Mouse (Mus musculus) limb, embryonic 14.5 days (tissue): ENCODE data around the gene Cxcr4. TPM values are rescaled to one million over a fixed set of nuclear protein-coding genes. Genes with fewer than 3 reads are reported as not detected.
A peak's percentile ranks its signal among the peaks of the same experiment; 100 is the strongest.

Source experiments
- ATAC-seq: fragments of 200-750 bp; cut with Nextera tagmentation; 2 replicates; pipeline ENCODE4 v1.8.0; 2017; ENCODE audit warnings: low read depth, moderate number of reproducible peaks, moderate TSS enrichment; ENCODE audit not compliant: low FRiP score
- DNase-seq: peaks from one replicate; pipeline ENCODE4 v3.0.0-alpha.2; 2015; ENCODE audit warnings: low spot score
- H3K27ac ChIP-seq: fragments of 300-500 bp; sonication (generic); replicated peaks from 2 replicates; pipeline ENCODE4 v1.5.1; 2014; ENCODE audit warnings: low read depth, mild to moderate bottlenecking, low read length, moderate library complexity, mixed read lengths
- H3K27me3 ChIP-seq: fragments of 300-500 bp; sonication (generic); 2 replicates; pipeline ENCODE4 v1.6.1; 2014; ENCODE audit warnings: low read length, mixed read lengths; ENCODE audit not compliant: control insufficient read depth, insufficient read depth
- H3K36me3 ChIP-seq: fragments of 300-500 bp; sonication (generic); 2 replicates; pipeline ENCODE4 v1.6.1; 2014; ENCODE audit warnings: mild to moderate bottlenecking, low read length, moderate library complexity, mixed read lengths; ENCODE audit not compliant: control insufficient read depth, insufficient read depth
- H3K4me1 ChIP-seq: fragments of 300-500 bp; sonication (generic); 2 replicates; pipeline ENCODE4 v1.6.1; 2014; ENCODE audit warnings: antibody characterized with exemption, low read length, mixed read lengths; ENCODE audit not compliant: control insufficient read depth, insufficient read depth
- H3K4me2 ChIP-seq: fragments of 300-500 bp; sonication (generic); replicated peaks from 2 replicates; pipeline ENCODE4 v1.6.1; 2014; ENCODE audit warnings: low read depth, mild to moderate bottlenecking, low read length, moderate library complexity; ENCODE audit not compliant: severe bottlenecking
- H3K4me3 ChIP-seq: fragments of 300-500 bp; sonication (generic); replicated peaks from 2 replicates; pipeline ENCODE4 v1.5.1; 2014; ENCODE audit warnings: low read length
- H3K9ac ChIP-seq: fragments of 300-500 bp; sonication (generic); 2 replicates; pipeline ENCODE4 v1.6.1; 2014; ENCODE audit warnings: mild to moderate bottlenecking, low read depth, low read length, moderate library complexity; ENCODE audit not compliant: severe bottlenecking
- H3K9me3 ChIP-seq: fragments of 300-500 bp; sonication (generic); 2 replicates; pipeline ENCODE4 v1.6.1; 2016; ENCODE audit warnings: low read length; ENCODE audit not compliant: control insufficient read depth
- POLR2A ChIP-seq: fragments of 200-500 bp; IDR thresholded peaks from 2 replicates; pipeline ENCODE4 v1.8.0; 2012; ENCODE audit warnings: inconsistent platforms, mild to moderate bottlenecking, moderate library complexity, borderline replicate concordance; ENCODE audit not compliant: insufficient read depth, insufficient read length; ENCODE audit errors: extremely low read depth
- WGBS: fragments of 180-500 bp; shearing (Covaris S2); extraction: QIAGEN DNeasy Blood & Tissue Kit; methylation state at CpG from one replicate; pipeline ENCODE4 v1.1.7; 2014; 5-methylcytosine and 5-hydroxymethylcytosine counted together
- polyA plus RNA-seq, 2 experiments: library from polyadenylated mRNA; depleted of rRNA in 1 of 2; stranded (reverse) in 1 of 2; unstranded in 1 of 2; fragments of >200 nt; fragmentation: Nextera tagmentation in 1 of 2; extraction: Ambion mirVana in 1 of 2; gene quantifications; 2 replicates each; pipeline versions ENCODE4 v1.2.1 to v1.2.3; 2012 to 2014

The Cxcr4 gene
- polyA plus RNA-seq, 2 experiments, result 2.9 to 28.6 TPM

DNA sequence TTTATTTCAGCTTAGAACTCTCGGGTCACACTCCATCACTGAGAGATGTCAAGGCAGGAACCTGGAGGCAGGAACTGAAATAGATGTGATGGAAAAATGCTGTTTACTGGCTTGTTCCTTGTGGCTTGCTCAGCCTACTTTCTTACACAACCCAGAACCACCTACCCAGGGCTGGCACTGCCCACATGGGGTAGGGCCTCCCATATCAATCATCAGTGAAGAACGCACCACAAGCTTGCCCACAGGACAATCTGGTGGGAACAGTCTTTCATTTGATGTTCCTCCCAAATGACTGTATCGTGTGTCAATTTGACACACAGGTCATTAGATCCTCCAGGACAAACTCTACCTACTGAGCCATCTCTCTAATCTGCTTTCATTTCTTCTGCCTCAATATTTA, 28.2 kb downstream of the Cxcr4 start:
- DNase-seq (no peak), ATAC-seq (no peak)
- Histone ChIP-seq H3K4me2 (no peak overlapping the region), H3K9ac (no peak overlapping the region), H3K27ac (no peak overlapping the region), H3K36me3 (no peaks in the 10 kb centered on the region), H3K9me3 (no peaks in the 10 kb centered on the region), H3K4me3 (no peak overlapping the region), H3K4me1 (0 out of 2 replicates have a peak, but pooled peaks cover 3% of the 10 kb centered on the region), H3K27me3 (no peaks in the 10 kb centered on the region)
- TF ChIP-seq POLR2A, result no peak
- 70% methylated on average over 3 of the region's 3 CpGs for WGBS

DNA sequence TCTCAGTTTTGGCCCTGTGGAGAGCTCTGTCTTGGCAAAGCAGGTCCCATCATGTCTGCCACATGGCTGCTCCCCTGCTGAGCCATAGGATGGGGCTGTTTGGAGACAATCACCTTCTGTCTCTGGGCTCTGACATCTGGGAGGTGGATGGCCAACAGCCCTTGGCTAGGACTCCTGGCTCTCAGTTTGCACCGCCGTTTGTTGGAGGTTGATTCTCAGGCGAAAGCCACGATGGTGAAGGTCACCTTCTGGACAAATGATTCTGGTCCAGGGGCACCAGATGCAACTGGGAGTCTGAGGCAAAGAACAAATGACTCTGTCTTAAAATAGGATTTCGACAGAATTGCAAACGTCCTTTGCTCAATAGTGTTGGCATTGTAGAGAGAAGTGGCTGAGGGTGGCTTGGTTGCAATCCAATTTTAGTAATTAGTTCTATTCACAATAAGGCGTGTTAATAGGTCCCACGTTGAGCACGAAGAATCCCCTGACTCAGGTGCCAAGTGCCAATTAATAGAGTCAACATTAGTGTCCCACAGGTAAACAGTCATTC, 30.7 kb downstream of the Cxcr4 start:
- 74% methylated on average over 9 of the region's 9 CpGs for WGBS

DNA sequence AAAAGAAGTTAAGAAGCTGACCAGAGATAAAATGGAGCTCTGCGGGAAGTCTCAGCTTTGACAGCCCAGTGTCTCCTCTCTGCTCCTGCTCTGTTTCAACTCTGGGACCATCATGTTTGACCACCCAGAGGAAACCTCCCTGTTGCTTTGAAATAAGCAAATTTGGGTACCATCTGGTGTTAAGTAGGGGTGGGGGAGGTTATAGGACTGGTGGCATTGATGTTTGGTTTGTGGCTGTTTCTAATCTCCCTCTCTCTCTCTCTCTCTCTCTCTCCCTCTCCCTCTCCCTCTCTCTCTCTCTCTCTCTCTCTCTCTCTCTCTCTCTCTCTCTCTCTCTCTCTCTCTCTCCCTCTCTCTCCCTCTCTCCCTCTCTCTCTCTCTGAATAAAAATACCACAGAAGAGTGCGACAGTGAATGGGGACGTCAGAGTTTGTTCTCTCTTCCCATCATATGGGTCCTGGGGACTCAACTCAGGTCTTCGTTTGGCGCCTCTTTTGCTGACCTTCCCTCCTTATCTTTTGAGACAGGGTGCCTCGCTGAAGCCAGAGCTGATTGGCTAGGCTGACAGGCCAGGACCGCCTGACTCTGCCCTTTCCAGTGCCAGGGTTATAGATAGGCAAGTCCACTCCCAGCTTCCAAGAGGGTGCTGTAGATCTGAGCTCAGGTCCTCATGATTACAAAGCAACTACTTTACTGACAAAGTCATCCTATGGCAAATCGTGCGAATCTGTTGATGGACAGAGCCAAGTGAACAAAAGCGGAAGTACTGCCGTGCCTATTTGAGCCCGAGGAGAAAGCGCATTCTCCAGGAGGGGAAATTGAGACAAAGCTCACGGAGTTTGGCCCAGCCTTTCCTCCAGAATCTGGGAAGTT, 31.4 kb downstream of the Cxcr4 start:
- no peaks in the 10 kb centered on the region for H3K27me3 ChIP-seq
- DNase-seq (no peak), ATAC-seq (no peak)
- 68% methylated on average over 14 of the region's 14 CpGs for WGBS
- no peak overlapping the region for H3K9ac ChIP-seq
- no peak overlapping the region for H3K27ac ChIP-seq
- no peak overlapping the region for H3K4me2 ChIP-seq
- no peaks in the 10 kb centered on the region for H3K9me3 ChIP-seq
- H3K4me3 ChIP-seq, result no peak overlapping the region
- no peak for TF ChIP-seq POLR2A
- no peaks in the 10 kb centered on the region for H3K36me3 ChIP-seq
- 0 out of 2 replicates have a peak, but pooled peaks cover 6% of the 10 kb centered on the region for H3K4me1 ChIP-seq

More for the DNA sequence above, 30.7 kb downstream of the Cxcr4 start:
- no peak for TF ChIP-seq POLR2A
- Histone ChIP-seq H3K9me3 (no peaks in the 10 kb centered on the region), H3K27ac (no peak overlapping the region), H3K4me1 (0 out of 2 replicates have a peak, but pooled peaks cover 6% of the 10 kb centered on the region), H3K27me3 (no peaks in the 10 kb centered on the region), H3K36me3 (no peaks in the 10 kb centered on the region), H3K4me3 (no peak overlapping the region), H3K9ac (no peak overlapping the region), H3K4me2 (no peak overlapping the region)
- ATAC-seq, result no peak
- DNase-seq, result no peak

DNA sequence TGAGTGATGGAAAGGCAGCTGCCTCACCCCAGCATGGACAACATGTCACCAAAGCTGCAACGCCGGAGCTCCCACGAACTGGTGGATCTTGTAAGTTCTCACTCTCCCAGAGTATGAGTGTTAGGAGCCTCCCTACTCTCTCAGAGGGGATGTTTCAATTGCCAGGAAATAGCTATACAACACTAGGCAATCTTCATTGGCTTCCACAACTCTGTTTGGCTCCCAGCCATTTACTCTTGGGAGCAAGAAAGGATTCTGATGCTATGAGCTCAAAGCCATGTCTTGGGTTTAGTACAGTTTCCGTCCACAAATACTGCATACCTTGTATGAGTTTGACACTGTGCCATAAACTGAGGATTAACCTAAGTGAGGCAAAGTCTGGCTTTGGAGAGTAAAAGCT, 34.1 kb downstream of the Cxcr4 start:
- H3K36me3 ChIP-seq, result no peaks in the 10 kb centered on the region
- no peaks in the 10 kb centered on the region for H3K9me3 ChIP-seq
- H3K27ac ChIP-seq, result no peak overlapping the region
- H3K9ac ChIP-seq, result no peak overlapping the region
- H3K4me1 ChIP-seq, result 0 out of 2 replicates have a peak, but pooled peaks cover 6% of the 10 kb centered on the region
- TF ChIP-seq POLR2A, result no peak
- no peak overlapping the region for H3K4me3 ChIP-seq
- H3K4me2 ChIP-seq, result no peak overlapping the region
- ATAC-seq (peak; percentile 67), DNase-seq (peak; percentile 77)
- 74% methylated on average over 4 of the region's 4 CpGs for WGBS
- no peaks in the 10 kb centered on the region for H3K27me3 ChIP-seq

DNA sequence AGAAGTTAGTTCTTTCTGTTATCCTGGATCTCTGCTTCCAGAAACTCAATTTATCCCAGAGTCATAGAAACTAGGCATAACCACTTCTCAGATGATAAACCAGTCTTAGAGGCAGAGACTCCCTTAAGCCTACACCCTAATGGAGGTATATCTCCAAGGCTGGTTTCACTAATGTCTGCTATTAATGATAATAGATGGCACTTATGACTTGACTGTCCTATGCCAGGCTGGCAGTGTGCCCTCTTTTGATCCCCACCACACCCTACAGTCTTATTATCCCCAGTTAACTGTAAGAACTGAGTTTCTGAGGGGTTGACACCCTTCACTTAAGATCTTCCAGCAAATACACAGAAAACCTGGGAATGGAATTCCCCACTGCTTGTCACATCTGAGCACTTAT, 39.5 kb downstream of the Cxcr4 start:
- no peak for DNase-seq
- no peak overlapping the region for H3K4me3 ChIP-seq
- H3K9me3 ChIP-seq, result no peaks in the 10 kb centered on the region
- no peaks in the 10 kb centered on the region for H3K27me3 ChIP-seq
- ATAC-seq, result no peak
- H3K9ac ChIP-seq, result no peak overlapping the region
- H3K4me1 ChIP-seq, result no peaks in the 10 kb centered on the region
- H3K4me2 ChIP-seq, result no peak overlapping the region
- no peak overlapping the region for H3K27ac ChIP-seq
- no peaks in the 10 kb centered on the region for H3K36me3 ChIP-seq
- TF ChIP-seq POLR2A, result no peak
